Mouse (Mus musculus) stomach, embryonic 16.5 days (tissue): ENCODE data around the gene Lcn5. TPM values are rescaled to one million over a fixed set of nuclear protein-coding genes. Genes with fewer than 3 reads are reported as not detected.

ENCODE experiments used
- ATAC-seq: fragments of 200-750 bp; cut with Nextera tagmentation; 2 replicates; pipeline ENCODE4 v1.8.0; 2017; ENCODE audit warnings: moderate number of reproducible peaks, moderate TSS enrichment; ENCODE audit not compliant: insufficient read depth, low FRiP score
- H3K27ac ChIP-seq: fragments of 300-500 bp; sonication (generic); 2 replicates; pipeline ENCODE4 v1.5.1; 2014; ENCODE audit warnings: low read length
- H3K27me3 ChIP-seq: fragments of 300-500 bp; sonication (generic); 2 replicates; pipeline ENCODE4 v1.6.1; 2014; ENCODE audit warnings: low read length, control low read depth, mixed read lengths; ENCODE audit not compliant: control insufficient read depth, insufficient read depth
- H3K36me3 ChIP-seq: fragments of 300-500 bp; sonication (generic); 2 replicates; pipeline ENCODE4 v1.6.1; 2014; ENCODE audit warnings: low read length; ENCODE audit not compliant: control insufficient read depth, insufficient read depth
- H3K4me1 ChIP-seq: fragments of 300-500 bp; sonication (generic); 2 replicates; pipeline ENCODE4 v1.6.1; 2014; ENCODE audit warnings: low read length, control low read depth, mixed read lengths; ENCODE audit not compliant: control insufficient read depth, insufficient read depth
- H3K4me2 ChIP-seq: fragments of 300-500 bp; sonication (generic); 2 replicates; pipeline ENCODE4 v1.6.1; 2014; ENCODE audit warnings: low read depth, low read length, mixed read lengths
- H3K4me3 ChIP-seq: fragments of 300-500 bp; sonication (generic); replicated peaks from 2 replicates; pipeline ENCODE4 v1.5.1; 2014; ENCODE audit warnings: mild to moderate bottlenecking, low read length
- H3K9ac ChIP-seq: fragments of 300-500 bp; sonication (generic); 2 replicates; pipeline ENCODE4 v1.6.1; 2014; ENCODE audit warnings: low read length
- H3K9me3 ChIP-seq: fragments of 300-500 bp; sonication (generic); replicated peaks from 2 replicates; pipeline ENCODE4 v1.6.1; 2016; ENCODE audit warnings: low read length, control low read depth; ENCODE audit not compliant: control insufficient read depth
- WGBS: fragments of 180-500 bp; shearing (Covaris S2); extraction: QIAGEN DNeasy Blood & Tissue Kit; methylation state at CpG from one replicate; pipeline ENCODE4 v1.1.7; 2014; 5-methylcytosine and 5-hydroxymethylcytosine counted together
- polyA plus RNA-seq: library from polyadenylated mRNA; unstranded; fragments of >200 nt; fragmentation: Nextera tagmentation; extraction: Ambion mirVana; gene quantifications from 2 replicates; pipeline ENCODE4 v1.2.1, GENCODE M21; 2015

Lcn5 gene
- polyA plus RNA-seq, 1 experiment from 2014 or later, result not detected

GRCm38 (mm10) chr2:25661245-25661970 is 3.7 kb downstream of the Lcn5 start:
- Histone ChIP-seq H3K36me3 (no peaks in the 10 kb centered on the region), H3K27ac (no peak overlapping the region), H3K9ac (no peak overlapping the region), H3K4me1 (no peaks in the 10 kb centered on the region), H3K4me3 (no peak overlapping the region), H3K4me2 (no peak overlapping the region), H3K27me3 (no peaks in the 10 kb centered on the region), H3K9me3 (no peaks in the 10 kb centered on the region)
- no peak for ATAC-seq
- 75% methylated on average over 6 of the region's 6 CpGs for WGBS

GRCm38 (mm10) chr2:25663511-25663910 is 5.8 kb downstream of the Lcn5 start:
- Histone ChIP-seq H3K4me2 (no peak overlapping the region), H3K4me1 (no peaks in the 10 kb centered on the region), H3K36me3 (no peaks in the 10 kb centered on the region), H3K9me3 (no peaks in the 10 kb centered on the region), H3K4me3 (no peak overlapping the region), H3K27me3 (no peaks in the 10 kb centered on the region), H3K27ac (no peak overlapping the region), H3K9ac (no peak overlapping the region)
- WGBS, result 61% methylated on average over 1 of the region's 1 CpGs
- ATAC-seq, result no peak

- WGBS, result 81% methylated on average over 5 of the region's 5 CpGs
- H3K4me2 ChIP-seq, result no peak overlapping the region
- H3K27ac ChIP-seq, result no peak overlapping the region
- no peaks in the 10 kb centered on the region for H3K36me3 ChIP-seq
- ATAC-seq, result no peak
- H3K27me3 ChIP-seq, result no peaks in the 10 kb centered on the region
- no peak overlapping the region for H3K4me3 ChIP-seq
- H3K9me3 ChIP-seq, result no peaks in the 10 kb centered on the region
- H3K9ac ChIP-seq, result no peak overlapping the region
- H3K4me1 ChIP-seq, result no peaks in the 10 kb centered on the region
Measured at GRCm38 (mm10) chr2:25664125-25664524, 6.4 kb downstream of the Lcn5 start.

DNA sequence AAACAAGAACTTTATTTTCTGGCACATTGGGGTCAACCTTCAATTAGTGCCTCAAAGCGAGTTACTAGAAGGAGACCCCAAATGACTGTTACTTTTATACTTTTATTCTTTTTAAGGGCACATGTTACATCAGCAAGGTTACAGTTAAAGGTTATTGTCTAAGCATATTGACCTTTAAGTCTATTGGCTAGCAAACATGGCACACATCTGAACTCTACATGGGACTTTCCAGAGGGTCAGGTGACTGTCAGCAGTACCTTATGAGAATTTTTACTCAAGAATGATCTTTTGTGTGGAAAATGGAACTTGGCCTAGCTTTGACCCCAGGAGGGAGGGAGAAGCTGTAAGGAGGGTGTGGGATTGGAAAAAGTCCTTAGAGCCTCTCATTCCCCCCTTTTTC is 8.8 kb downstream of the Lcn5 start:
- Histone ChIP-seq H3K27ac (no peak overlapping the region), H3K4me2 (no peak overlapping the region), H3K9ac (no peak overlapping the region), H3K4me3 (no peak overlapping the region), H3K4me1 (no peaks in the 10 kb centered on the region), H3K9me3 (no peaks in the 10 kb centered on the region), H3K27me3 (no peaks in the 10 kb centered on the region), H3K36me3 (no peaks in the 10 kb centered on the region)
- ATAC-seq, result no peak
- WGBS, result 79% methylated on average over 1 of the region's 1 CpGs

DNA sequence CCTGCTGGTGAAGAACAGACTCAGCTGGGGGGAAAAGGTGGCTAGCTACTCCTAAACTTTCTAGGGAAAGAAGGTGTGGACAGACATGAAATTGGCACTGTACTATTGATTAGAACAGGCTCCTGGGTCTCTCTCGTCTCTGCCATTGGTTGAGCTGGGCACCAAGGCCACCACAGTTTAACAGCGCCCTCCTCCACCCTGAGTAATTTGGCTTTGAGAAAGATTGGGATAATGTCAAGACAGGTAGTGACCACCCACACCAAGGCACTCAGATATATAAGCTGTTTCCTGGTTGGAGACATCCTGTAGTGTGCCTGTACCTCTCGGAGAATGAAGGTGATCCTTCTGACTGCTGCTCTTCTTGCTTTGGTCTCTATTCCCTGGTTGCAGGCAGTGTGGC is 18.7 kb downstream of the Lcn5 start, which contains the start of gene Lcn6:
Gene Lcn6 (plus strand): TSS at position 301 of the 400 bp plus-strand sequence.
- no peaks in the 10 kb centered on the region for H3K4me1 ChIP-seq
- H3K27me3 ChIP-seq, result no peaks in the 10 kb centered on the region
- ATAC-seq, result no peak
- no peaks in the 10 kb centered on the region for H3K9me3 ChIP-seq
- no peak within 1 kb of the TSS for H3K27ac ChIP-seq
- WGBS, result 78% methylated on average over 3 of the region's 3 CpGs
- H3K4me2 ChIP-seq, result no peak within 1 kb of the TSS
- H3K36me3 ChIP-seq, result no peaks in the 10 kb centered on the region
- H3K4me3 ChIP-seq, result no peak within 1 kb of the TSS
- no peak within 1 kb of the TSS for H3K9ac ChIP-seq

GRCm38 (mm10) chr2:25679559-25679958 is 21.8 kb downstream of the Lcn5 start:
- H3K4me1 ChIP-seq, result no peaks in the 10 kb centered on the region
- H3K4me3 ChIP-seq, result no peak overlapping the region
- no peak overlapping the region for H3K4me2 ChIP-seq
- 72% methylated on average over 6 of the region's 6 CpGs for WGBS
- H3K9me3 ChIP-seq, result no peaks in the 10 kb centered on the region
- no peak overlapping the region for H3K27ac ChIP-seq
- H3K9ac ChIP-seq, result no peak overlapping the region
- no peak for ATAC-seq
- H3K27me3 ChIP-seq, result no peaks in the 10 kb centered on the region
- no peaks in the 10 kb centered on the region for H3K36me3 ChIP-seq

DNA sequence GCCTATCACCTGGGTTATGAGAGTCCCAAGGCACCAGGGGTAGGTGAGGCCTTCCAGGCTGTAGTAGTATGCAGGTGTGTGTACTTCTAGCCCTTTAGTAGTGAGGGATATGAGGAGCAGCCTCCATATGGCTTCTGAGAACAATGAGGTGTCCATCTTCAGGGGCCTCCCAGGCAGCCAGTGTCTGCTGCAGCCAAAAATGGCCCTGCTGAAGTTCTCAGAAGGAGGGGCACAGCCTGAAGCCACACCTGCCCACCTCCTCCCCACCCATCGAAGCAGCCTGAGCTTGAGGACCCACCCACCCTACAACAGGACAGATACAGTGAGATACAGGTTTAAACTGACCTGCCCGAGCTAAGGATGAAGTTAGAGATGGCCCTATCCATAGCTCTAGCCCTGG is 24.7 kb downstream of the Lcn5 start, which contains the start of gene Lcn10:
Gene Lcn10 (plus strand): TSS at position 301 of the 400 bp plus-strand sequence.
- Histone ChIP-seq H3K4me2 (no peak within 1 kb of the TSS), H3K9ac (no peak within 1 kb of the TSS), H3K4me1 (no peaks in the 10 kb centered on the region), H3K36me3 (no peaks in the 10 kb centered on the region), H3K9me3 (no peaks in the 10 kb centered on the region), H3K27ac (no peak within 1 kb of the TSS), H3K4me3 (no peak within 1 kb of the TSS), H3K27me3 (no peaks in the 10 kb centered on the region)
- no peak for ATAC-seq
- 57% methylated on average over 2 of the region's 2 CpGs for WGBS

GRCm38 (mm10) chr2:25686941-25687340 is 29.2 kb downstream of the Lcn5 start:
- H3K27me3 ChIP-seq, result no peaks in the 10 kb centered on the region
- no peak overlapping the region for H3K4me2 ChIP-seq
- no peak overlapping the region for H3K27ac ChIP-seq
- no peak overlapping the region for H3K4me3 ChIP-seq
- H3K36me3 ChIP-seq, result no peaks in the 10 kb centered on the region
- 62% methylated on average over 4 of the region's 4 CpGs for WGBS
- H3K4me1 ChIP-seq, result no peaks in the 10 kb centered on the region
- H3K9me3 ChIP-seq, result no peaks in the 10 kb centered on the region
- ATAC-seq, result no peak
- no peak overlapping the region for H3K9ac ChIP-seq

- Histone ChIP-seq H3K36me3 (no peaks in the 10 kb centered on the region), H3K9me3 (no peaks in the 10 kb centered on the region), H3K9ac (no peak overlapping the region), H3K27me3 (no peaks in the 10 kb centered on the region), H3K4me2 (no peak overlapping the region), H3K27ac (no peak overlapping the region), H3K4me1 (no peaks in the 10 kb centered on the region), H3K4me3 (no peak overlapping the region)
- ATAC-seq, result peak; percentile 53; the same call in 1 of the 2 replicates
Measured at GRCm38 (mm10) chr2:25694605-25695004, 36.9 kb downstream of the Lcn5 start.
